Mouse (Mus musculus): Measurements from ENCODE around the gene Hinfp. TPM values are rescaled to one million over a fixed set of nuclear protein-coding genes. Genes with fewer than 3 reads are reported as not detected.

Gene Hinfp
- polyA plus RNA-seq, 1 experiment from 2014 or later: 23.6 TPM

DNA sequence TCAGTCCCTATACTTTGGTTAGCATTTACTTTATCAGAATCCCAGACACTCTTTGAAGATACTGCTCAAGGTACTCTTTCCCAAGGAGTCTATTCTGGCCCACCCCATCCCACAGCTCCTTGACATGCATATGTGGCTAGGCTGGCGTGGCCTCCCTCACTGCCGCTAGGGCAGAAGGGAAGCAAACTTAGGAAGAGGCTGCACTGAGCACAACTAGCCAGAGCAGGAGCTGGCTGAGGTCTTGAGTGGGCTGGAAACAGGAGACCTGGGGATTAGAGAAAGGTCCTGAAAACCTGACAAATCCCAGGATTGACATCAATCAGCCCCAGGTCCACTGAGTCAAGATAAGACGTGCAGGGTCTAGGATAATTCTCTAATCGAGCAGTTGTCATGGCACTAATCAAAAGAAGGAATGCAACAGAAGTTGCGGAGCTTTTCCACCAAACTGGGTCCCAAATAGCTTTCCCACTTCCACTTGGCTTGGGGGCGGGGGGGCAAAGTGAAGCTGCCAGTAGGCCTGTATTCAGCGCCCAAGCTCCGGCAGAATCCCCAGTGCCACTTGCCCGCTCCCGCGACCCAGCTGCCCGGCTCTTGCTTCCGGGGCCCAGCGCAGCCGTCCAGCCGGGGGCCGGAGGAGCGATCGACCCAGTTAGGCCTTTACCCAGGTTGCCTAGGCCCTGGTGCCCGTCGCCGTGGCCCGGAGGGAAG lies 38.0 kb downstream of the Hinfp start:
- no peaks in the 10 kb centered on the region for H3K9me3 ChIP-seq (ENCODE audit: control insufficient read depth, low read length)
- DNase-seq (ENCODE audit: low spot score) (no peak), ATAC-seq (ENCODE audit: insufficient read depth, low FRiP score, low TSS enrichment) (peak; percentile 35)
- no peak overlapping the region for H3K27ac ChIP-seq (ENCODE audit: low read depth, low read length)
- H3K36me3 ChIP-seq (ENCODE audit: control insufficient read depth, insufficient read depth, low read length): no peaks in the 10 kb centered on the region
- H3K9ac ChIP-seq (ENCODE audit: low read length): peak overlapping the region; percentile 75
- no peaks in the 10 kb centered on the region for H3K27me3 ChIP-seq (ENCODE audit: control insufficient read depth, insufficient read depth, low read length)
- no peaks in the 10 kb centered on the region; the same call in 1 of the 2 replicates for H3K4me1 ChIP-seq (ENCODE audit: control insufficient read depth, insufficient read depth, low read length)
- whole genome bisulfite sequencing: 12% methylated on average over 23 of the region's 23 CpGs
- peak overlapping the region; percentile 31 for H3K4me3 ChIP-seq (ENCODE audit: low read depth, low read length)
- H3K4me2 ChIP-seq (ENCODE audit: low read depth): peak overlapping the region; percentile 54

DNA sequence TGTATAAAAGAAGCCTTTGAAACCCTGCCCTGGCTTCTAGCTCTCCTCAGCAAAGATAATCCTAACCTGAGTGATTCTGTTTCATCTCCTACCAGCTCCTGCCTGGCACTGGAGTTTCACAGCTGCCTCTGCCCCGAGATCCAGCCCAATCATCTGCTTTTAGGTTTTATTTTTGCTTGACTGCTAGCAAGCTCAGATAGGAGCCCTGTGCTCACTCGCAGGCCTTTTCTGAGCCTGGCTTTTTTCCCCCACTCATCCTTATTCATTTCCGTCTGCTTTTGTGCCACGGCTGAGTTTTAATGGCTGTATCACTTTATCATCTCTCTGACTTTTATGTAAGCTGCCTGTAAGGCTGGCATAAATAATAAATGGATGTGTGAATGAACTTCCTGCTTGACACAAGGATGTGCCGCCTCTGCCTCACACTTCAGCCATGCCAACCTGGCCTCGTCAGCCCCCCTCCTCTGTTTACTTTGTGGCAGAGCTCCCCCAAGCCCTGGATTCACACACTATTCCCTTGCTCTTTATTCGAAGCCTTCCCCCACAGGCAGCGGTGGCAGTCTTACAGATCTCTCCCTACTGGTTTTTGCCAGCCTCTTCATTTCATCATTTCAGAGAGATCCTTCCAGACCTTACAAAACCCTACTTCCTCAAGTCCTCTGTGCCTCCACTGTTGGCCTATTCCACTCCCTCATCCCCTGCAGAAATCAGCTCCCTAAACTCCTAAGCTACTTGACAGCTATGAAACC lies 38.8 kb downstream of the Hinfp start:
- Histone ChIP-seq H3K4me2 (ENCODE audit: low read depth) (no peak overlapping the region), H3K4me1 (ENCODE audit: control insufficient read depth, insufficient read depth, low read length) (no peaks in the 10 kb centered on the region; the same call in 1 of the 2 replicates), H3K27me3 (ENCODE audit: control insufficient read depth, insufficient read depth, low read length) (no peaks in the 10 kb centered on the region), H3K9ac (ENCODE audit: low read length) (no peak overlapping the region), H3K9me3 (ENCODE audit: control insufficient read depth, low read length) (no peaks in the 10 kb centered on the region), H3K27ac (ENCODE audit: low read depth, low read length) (no peak overlapping the region), H3K36me3 (ENCODE audit: control insufficient read depth, insufficient read depth, low read length) (no peaks in the 10 kb centered on the region), H3K4me3 (ENCODE audit: low read depth, low read length) (no peak overlapping the region)
- no peak for DNase-seq (ENCODE audit: low spot score)
- no peak for ATAC-seq (ENCODE audit: insufficient read depth, low FRiP score, low TSS enrichment)
- 64% methylated on average over 8 of the region's 8 CpGs for WGBS

DNA sequence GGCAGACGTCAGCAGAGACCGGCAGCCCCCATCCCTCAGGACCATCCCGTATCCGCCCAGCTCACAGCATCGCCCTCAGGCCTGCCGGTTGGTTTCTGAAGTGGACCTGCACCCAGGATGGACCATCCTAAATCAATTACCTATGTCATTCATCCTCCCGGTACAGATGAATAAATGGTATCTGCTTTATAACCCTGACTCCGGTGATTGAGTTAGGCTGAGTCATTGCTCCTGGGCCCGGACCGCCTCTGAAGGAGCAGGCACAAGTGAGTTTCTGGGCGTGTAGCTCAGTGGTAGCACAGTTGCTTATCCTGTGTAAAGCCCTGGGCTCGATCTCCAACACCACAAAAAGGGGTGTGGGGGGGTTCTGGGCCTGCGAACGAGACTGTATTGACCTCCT lies 44.1 kb downstream of the Hinfp start:
- Histone ChIP-seq H3K4me3 (ENCODE audit: low read depth, low read length) (no peak overlapping the region), H3K9ac (ENCODE audit: low read length) (no peak overlapping the region), H3K36me3 (ENCODE audit: control insufficient read depth, insufficient read depth, low read length) (no peaks in the 10 kb centered on the region), H3K27ac (ENCODE audit: low read depth, low read length) (no peak overlapping the region), H3K4me1 (ENCODE audit: control insufficient read depth, insufficient read depth, low read length) (no peaks in the 10 kb centered on the region), H3K9me3 (ENCODE audit: control insufficient read depth, low read length) (no peaks in the 10 kb centered on the region), H3K27me3 (ENCODE audit: control insufficient read depth, insufficient read depth, low read length) (no peaks in the 10 kb centered on the region), H3K4me2 (ENCODE audit: low read depth) (no peak overlapping the region)
- 86% methylated on average over 14 of the region's 14 CpGs for WGBS
- no peak for ATAC-seq (ENCODE audit: insufficient read depth, low FRiP score, low TSS enrichment)
- no peak for DNase-seq (ENCODE audit: low spot score)

DNA sequence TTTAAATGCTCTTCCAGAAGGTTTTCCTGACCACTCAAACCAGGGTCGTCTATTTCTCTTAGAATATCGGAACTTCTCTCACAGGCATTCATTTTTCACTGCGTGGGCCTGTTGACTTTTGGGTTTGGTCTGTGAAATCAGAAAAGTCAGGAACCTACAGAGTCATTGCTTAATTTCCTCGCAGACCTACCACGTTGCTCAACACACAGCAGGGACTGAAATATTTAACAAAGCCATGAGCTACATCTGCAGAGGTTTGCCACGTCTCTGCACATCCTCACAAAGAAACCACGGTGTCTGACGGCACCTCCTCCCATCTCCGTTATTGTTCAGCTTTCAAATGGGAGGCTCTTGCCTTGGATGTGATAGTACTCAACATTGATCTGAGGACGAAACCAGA lies 46.5 kb downstream of the Hinfp start:
- no peak overlapping the region for H3K4me3 ChIP-seq (ENCODE audit: low read depth, low read length)
- H3K9ac ChIP-seq (ENCODE audit: low read length): no peak overlapping the region
- no peak overlapping the region for H3K27ac ChIP-seq (ENCODE audit: low read depth, low read length)
- H3K27me3 ChIP-seq (ENCODE audit: control insufficient read depth, insufficient read depth, low read length): no peaks in the 10 kb centered on the region
- no peak overlapping the region for H3K4me2 ChIP-seq (ENCODE audit: low read depth)
- no peak for ATAC-seq (ENCODE audit: insufficient read depth, low FRiP score, low TSS enrichment)
- H3K9me3 ChIP-seq (ENCODE audit: control insufficient read depth, low read length): no peaks in the 10 kb centered on the region
- H3K36me3 ChIP-seq (ENCODE audit: control insufficient read depth, insufficient read depth, low read length): no peaks in the 10 kb centered on the region
- no peak for DNase-seq (ENCODE audit: low spot score)
- peaks cover 8% of the 10 kb centered on the region for H3K4me1 ChIP-seq (ENCODE audit: control insufficient read depth, insufficient read depth, low read length)
- WGBS: 86% methylated on average over 10 of the region's 10 CpGs

DNA sequence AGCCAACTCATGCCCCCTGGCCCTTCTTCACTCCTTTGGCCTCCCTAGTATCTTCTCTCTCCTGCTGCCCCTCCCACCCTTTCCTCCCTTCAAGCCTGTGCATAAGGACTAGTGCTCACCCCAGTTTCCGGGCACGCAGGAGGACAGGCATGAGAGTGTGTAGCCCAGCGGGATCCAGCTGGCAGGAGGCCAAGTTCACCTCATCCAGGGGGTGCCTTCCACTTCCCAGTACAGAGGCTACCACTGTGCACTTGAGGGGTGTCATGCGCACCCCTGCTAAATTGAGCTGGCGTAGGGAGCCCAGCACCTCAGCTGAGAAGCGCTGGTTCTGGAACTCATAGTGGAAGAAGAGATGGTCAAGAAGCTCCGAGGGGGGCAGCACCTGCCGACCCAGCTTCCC lies 49.3 kb downstream of the Hinfp start:
- Histone ChIP-seq H3K9ac (ENCODE audit: low read length) (no peak overlapping the region), H3K4me2 (ENCODE audit: low read depth) (no peak overlapping the region), H3K4me1 (ENCODE audit: control insufficient read depth, insufficient read depth, low read length) (peaks cover 11% of the 10 kb centered on the region), H3K4me3 (ENCODE audit: low read depth, low read length) (no peak overlapping the region), H3K9me3 (ENCODE audit: control insufficient read depth, low read length) (no peaks in the 10 kb centered on the region), H3K36me3 (ENCODE audit: control insufficient read depth, insufficient read depth, low read length) (no peaks in the 10 kb centered on the region), H3K27me3 (ENCODE audit: control insufficient read depth, insufficient read depth, low read length) (no peaks in the 10 kb centered on the region), H3K27ac (ENCODE audit: low read depth, low read length) (no peak overlapping the region)
- DNase-seq (ENCODE audit: low spot score) (no peak), ATAC-seq (ENCODE audit: insufficient read depth, low FRiP score, low TSS enrichment) (no peak)
- WGBS: 88% methylated on average over 8 of the region's 8 CpGs

DNA sequence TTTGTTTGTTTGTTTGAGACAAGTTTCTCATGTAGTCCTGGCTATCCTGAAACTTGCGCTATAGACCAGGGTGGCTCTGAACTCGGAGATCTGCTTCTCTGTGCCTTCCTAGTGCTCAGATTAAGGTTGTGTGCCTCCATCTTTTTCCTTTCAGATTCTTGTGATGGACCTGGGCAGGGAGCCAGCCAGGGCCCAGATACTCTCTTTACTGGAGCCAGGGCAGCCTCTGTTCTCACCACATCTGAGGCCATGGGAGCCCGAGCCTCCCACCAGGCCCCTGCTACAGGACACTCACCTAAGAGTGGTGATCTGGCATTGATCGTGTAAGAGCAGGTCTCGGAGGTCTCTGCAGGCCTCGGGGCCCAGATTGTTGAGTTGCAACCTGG lies 50.3 kb downstream of the Hinfp start:
- Histone ChIP-seq H3K4me1 (ENCODE audit: control insufficient read depth, insufficient read depth, low read length) (peaks cover 11% of the 10 kb centered on the region), H3K9me3 (ENCODE audit: control insufficient read depth, low read length) (no peaks in the 10 kb centered on the region), H3K4me2 (ENCODE audit: low read depth) (no peak overlapping the region), H3K27ac (ENCODE audit: low read depth, low read length) (no peak overlapping the region), H3K9ac (ENCODE audit: low read length) (no peak overlapping the region), H3K27me3 (ENCODE audit: control insufficient read depth, insufficient read depth, low read length) (no peaks in the 10 kb centered on the region), H3K4me3 (ENCODE audit: low read depth, low read length) (no peak overlapping the region), H3K36me3 (ENCODE audit: control insufficient read depth, insufficient read depth, low read length) (no peaks in the 10 kb centered on the region)
- WGBS: 58% methylated on average over 6 of the region's 6 CpGs
- no peak for ATAC-seq (ENCODE audit: insufficient read depth, low FRiP score, low TSS enrichment)
- no peak for DNase-seq (ENCODE audit: low spot score)

DNA sequence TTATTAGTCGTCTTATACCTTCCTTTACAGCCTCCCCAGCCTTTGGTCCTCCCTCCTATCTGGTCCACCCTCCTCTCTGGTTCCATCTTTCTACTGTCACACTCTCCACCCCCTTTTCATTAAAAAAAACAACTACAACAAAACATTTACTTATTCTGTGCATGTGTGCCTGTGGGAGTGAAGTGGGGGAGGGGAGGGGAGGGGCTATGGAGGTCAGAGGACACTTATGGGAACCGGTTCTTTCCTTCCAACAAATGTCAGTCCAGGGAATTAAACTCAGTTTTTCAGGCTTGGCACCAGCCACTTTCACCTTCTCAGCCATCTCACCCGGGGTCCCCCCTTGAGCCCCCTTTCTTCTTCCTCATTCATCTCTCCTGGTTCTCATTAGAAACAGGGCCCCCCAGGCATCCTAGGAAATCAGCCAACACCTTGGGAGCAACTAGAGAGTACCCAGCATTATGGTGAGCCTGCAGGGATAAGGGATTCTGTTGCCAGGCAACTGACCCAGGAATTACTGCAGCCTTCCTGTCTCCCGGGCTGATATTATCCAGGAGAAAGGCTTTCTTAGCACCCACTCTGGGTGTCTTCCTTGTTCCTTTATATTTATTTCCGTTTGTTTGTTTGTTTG lies 50.8 kb downstream of the Hinfp start:
- 13% methylated on average over 5 of the region's 5 CpGs for WGBS
- Histone ChIP-seq H3K36me3 (ENCODE audit: control insufficient read depth, insufficient read depth, low read length) (no peaks in the 10 kb centered on the region), H3K27me3 (ENCODE audit: control insufficient read depth, insufficient read depth, low read length) (no peaks in the 10 kb centered on the region), H3K4me3 (ENCODE audit: low read depth, low read length) (no peak overlapping the region), H3K4me2 (ENCODE audit: low read depth) (no peak overlapping the region), H3K9me3 (ENCODE audit: control insufficient read depth, low read length) (no peaks in the 10 kb centered on the region), H3K9ac (ENCODE audit: low read length) (no peak overlapping the region), H3K27ac (ENCODE audit: low read depth, low read length) (no peak overlapping the region), H3K4me1 (ENCODE audit: control insufficient read depth, insufficient read depth, low read length) (peaks cover 11% of the 10 kb centered on the region)
- ATAC-seq (ENCODE audit: insufficient read depth, low FRiP score, low TSS enrichment): no peak
- no peak for DNase-seq (ENCODE audit: low spot score)

DNA sequence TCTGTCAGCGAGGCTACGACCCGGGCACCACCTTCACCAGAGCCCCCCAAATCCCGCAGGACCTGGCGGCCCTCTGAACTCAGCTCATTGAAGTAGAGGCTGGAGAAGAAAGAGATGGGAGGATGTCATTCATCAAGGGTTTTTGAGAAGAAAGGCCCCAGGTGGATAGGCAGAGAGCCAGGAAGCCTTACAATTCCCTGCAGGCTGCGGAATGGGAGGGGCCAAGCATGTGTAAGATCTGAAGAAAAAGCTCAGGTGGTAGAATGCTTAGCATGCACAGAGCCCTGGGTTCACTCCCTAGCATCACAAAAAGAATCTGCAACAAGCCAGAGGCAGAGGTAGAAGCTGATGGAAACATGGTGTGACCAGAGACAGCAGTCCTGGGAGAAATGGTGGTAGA lies 52.0 kb downstream of the Hinfp start:
- DNase-seq (ENCODE audit: low spot score): no peak
- H3K4me1 ChIP-seq (ENCODE audit: control insufficient read depth, insufficient read depth, low read length): peaks cover 11% of the 10 kb centered on the region

More for the DNA sequence above, 52.0 kb downstream of the Hinfp start:
- Histone ChIP-seq H3K9ac (ENCODE audit: low read length) (no peak overlapping the region), H3K4me2 (ENCODE audit: low read depth) (no peak overlapping the region), H3K36me3 (ENCODE audit: control insufficient read depth, insufficient read depth, low read length) (no peaks in the 10 kb centered on the region), H3K4me3 (ENCODE audit: low read depth, low read length) (no peak overlapping the region), H3K27ac (ENCODE audit: low read depth, low read length) (no peak overlapping the region), H3K27me3 (ENCODE audit: control insufficient read depth, insufficient read depth, low read length) (no peaks in the 10 kb centered on the region), H3K9me3 (ENCODE audit: control insufficient read depth, low read length) (no peaks in the 10 kb centered on the region)
- ATAC-seq (ENCODE audit: insufficient read depth, low FRiP score, low TSS enrichment): no peak
- WGBS: 84% methylated on average over 6 of the region's 6 CpGs

Data from neural tube, embryonic 11.5 days (tissue).